Mouse (Mus musculus): ENCODE data around the gene Gja8.

The Gja8 gene

DNA sequence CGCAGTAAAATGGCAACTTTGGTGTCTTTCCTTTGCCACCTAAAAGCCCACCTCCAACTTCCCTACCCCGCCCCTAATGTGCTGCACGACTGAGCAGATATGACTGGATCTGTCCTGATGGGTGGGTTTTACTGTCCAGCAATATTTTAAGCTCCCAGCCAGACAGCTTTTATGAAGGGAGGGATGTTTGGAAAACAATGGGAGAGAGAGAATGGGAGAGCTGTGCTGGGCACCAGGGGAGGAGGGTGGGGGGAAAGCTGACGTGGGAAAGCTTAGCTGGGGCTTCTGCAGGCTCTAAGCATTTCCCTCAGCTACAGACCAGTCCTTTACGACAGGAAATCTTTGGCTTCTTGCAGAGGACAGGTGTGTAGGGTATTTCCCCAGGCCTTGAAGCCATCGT lies at the start of gene Gja8:
Gja8 (minus strand) TSS at position 101 of the 400 bp plus-strand sequence.
- DNase-seq = no peak

DNA sequence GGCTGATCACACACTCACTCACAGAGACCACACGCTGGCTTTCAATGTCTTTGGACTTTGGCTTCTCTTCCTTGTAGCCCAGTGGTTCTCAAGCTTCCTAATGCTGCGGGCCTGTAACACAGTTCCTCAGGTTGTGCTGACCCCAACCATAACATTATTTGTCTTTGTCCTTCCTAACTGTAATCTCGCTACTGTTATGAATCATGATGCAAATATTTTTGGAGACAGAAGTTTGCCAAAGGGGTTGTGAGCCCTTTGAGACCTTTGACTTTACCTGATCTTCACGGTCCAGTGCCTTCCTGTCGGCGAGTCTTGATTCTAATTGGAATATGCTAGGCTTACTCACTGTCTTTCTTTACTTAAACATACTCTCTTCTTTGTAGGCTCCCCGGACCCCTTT lies 48.6 kb upstream of the Gja8 start:
- DNase-seq = peak in 1 of 2 experiments; percentile 23

DNA sequence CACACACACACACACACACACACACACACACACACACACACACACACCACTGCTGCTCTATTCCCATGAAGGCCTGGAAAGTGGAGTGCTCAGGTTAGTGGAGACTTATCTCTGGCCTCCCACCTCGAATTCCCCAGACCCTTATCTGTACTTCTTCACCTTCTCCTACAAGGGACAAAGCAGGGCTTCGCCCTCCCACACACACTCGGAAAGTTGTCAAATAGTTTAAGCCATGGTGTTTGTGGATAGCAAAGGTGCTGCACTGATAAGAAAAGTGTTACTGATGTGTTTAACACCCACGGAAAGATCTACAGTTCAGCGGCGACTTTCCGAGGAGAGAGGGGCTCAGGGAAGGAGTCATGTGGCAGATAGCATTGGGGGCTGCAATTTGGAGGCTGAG lies 45.2 kb upstream of the Gja8 start:
- DNase-seq = no peak

DNA sequence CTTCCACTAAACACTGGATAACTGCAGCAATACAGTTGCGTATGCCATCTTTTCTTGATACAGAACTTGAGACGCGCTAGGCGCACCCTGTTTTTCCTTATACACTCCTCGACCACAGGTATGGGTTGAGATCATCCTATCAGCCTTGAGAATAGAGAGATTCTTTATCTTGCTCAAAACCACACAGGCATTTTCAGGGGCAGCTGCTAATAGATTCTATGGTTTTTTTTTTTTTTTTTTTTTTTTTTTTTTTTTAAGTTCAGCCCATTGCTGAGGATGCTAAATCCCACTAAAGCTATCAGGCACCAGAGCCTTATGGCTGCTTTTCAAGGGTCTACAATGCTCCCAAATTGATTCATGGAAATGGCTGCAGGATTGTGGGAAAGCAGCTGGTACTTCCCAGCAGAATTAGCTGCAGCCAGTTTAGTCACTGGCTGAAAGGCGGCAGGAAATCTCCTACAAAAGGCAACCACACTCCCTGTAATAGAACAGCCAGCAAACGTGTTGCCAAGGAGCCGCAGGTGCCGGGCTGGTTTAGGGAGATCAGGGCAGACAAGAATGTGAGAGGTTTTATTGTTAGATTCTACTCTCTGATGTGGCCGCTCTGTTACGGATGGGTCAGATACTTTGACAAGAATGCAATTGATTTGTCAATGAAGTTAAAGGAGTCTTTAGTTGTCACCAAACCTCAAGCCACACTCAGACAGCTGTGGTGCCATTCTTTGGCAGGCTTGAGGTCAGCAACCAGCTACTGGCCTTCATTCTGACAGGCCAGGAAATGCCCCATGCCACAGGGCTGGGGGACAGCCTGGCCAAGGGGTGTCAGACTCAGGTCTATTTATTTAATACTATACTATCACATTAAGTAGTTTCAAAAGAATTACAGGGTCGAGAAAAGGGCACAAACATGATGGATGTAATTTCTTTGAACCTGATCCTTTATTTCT lies 37.5 kb upstream of the Gja8 start:
- no peak for DNase-seq

DNA sequence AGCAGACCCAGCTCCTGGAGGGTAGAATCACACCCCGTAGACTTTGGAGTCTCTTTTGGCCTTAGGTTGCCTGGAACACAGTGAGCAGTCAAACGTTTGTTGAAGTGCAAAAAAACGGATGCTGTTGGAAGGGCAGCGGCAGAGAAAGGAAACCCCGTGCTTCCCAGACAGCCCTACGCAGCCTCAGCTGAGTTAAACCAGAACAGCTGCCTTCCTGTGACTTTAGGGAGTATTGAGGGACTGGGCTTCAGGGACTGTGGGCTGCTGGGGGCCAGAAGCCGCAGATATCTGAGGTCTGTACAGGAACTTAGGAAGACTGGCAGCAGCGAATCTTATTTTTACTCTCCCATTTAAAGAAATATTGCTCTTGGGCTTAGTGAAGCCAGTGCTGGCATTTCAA lies 34.8 kb upstream of the Gja8 start:
- DNase-seq = no peak

DNA sequence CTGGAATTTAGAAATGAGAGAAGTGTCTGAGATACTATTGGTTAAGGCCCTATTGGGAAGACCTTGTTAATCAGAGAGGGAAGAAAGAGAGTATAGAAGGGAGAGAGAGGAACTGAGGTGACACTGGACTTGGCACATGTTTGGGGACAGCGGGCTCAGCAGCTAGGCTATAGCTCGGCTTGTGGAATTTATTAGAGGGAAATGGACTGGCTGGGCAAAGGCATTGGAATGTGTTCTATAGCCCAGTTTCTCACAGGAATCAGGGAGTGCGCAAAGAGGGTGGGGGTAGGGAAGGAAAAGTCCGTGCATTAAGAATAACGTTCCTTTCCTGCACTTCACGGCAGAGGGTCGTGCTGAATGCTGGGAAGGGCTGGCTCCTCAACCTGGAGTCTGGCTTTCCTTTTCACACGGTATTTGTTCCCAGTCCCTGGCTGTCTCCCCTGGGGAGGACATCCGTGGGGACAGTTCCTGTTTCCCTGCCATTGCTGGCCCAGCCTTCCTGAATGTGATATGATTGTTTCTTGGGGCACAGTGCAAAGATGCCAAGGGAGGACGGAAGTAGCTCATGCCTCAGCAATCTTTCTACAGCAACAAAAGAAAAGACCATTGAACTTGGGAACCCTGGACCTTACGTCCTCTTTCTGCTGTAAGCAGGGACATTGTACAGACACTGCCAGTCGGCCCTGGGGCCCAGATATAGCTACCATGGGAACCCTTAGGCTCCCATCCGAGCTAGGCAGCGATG lies 27.8 kb upstream of the Gja8 start:
- DNase-seq = no peak

DNA sequence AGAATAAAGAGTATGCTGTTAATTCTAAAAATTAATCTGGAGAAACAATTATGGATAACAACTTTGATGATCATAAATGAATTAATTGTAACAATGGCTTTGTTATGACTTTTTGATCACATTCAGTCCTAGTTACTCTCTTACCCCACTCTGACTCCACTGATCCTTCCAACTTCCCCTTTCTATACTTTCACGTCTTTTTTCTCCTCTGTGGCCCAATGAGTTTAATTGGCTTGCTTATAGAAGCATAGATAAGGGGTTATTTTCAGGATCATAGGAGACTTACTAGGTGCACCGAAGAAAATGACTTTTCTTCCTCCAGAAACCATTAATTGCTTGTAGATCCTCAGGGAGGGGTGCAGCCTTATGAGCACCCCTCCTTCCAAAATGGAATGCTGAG lies 16.9 kb upstream of the Gja8 start:
- DNase-seq = no peak

DNA sequence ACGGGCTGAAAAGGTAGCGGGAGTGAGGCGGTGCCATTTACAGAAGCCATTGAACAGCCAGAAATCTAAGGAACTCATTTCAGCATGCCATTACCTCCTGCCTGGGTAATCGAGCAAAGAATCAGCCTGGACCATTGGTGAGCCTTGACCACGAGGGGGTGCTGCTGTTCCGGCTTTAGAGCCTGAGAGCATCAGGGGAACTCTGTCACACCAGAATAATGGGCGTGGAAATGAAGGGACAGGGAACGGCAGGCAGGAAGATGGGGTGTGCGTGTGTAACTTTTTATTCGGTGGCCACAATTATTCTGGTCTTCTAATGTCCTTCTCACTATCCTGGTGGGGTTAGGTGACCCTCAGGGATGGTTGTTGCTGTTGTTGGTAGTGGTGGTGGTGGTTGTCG lies 12.9 kb upstream of the Gja8 start:
- DNase-seq = peak; percentile 77 to 92

DNA sequence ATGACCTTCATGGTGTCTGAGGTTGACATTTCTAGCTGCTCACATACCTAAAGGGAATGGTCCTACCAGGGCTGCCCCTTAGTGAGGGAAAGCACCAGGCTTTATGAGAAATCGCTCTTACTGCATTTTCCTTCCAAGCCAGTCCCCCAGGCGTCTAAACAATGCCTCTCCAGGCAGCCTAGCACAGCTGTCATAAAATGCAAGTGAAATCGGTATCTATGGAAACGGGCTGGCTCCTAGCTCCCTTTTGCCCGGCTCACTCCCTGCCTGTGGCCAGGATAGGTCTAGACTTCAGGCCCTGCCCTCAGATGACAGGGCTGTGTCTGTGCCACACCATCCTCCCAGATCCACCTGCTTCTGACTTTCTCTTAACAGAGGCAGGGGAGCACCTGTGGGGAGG lies 11.8 kb upstream of the Gja8 start:
- no peak for DNase-seq

DNA sequence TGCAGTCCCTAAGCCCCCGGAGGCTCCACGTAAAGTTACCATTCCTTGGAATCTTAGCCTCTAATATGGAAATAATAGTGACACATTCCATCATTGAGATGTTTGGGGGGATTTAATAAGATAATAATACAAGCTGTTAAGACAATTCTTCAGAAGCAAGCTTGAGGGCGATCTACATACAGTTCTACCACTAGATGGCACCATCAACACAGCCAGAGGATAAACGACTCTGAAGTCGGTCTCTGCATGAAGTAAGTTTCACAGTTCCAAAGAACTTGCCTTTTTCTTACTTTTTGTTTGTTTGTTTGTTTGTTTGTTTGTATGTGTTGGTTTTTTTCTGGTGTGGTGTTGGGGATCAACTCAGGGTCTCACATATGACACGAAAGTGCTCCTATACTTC lies 10.4 kb upstream of the Gja8 start:
- peak; percentile 26 to 33 for DNase-seq

DNA sequence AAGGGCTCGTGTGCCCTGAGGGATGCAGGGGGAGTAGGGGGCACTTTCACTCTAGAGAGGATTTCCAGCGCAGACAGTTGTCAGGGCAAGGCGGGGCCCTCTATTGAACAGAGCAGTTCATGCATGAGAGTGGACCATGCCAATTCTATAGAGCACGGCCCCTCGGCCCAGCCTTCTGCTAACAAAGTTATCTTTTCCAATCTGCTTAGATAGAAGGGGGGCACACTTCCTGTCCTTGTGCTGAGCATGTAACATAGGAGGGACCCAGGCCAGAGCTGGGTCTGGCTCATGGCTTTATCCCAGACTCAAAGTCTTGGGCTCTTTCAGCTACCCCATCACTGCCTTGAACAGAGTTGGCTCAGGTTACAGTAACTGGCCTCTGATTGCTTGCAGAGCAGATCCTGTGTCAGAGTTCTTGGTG lies 5.5 kb upstream of the Gja8 start:
- DNase-seq = no peak

DNA sequence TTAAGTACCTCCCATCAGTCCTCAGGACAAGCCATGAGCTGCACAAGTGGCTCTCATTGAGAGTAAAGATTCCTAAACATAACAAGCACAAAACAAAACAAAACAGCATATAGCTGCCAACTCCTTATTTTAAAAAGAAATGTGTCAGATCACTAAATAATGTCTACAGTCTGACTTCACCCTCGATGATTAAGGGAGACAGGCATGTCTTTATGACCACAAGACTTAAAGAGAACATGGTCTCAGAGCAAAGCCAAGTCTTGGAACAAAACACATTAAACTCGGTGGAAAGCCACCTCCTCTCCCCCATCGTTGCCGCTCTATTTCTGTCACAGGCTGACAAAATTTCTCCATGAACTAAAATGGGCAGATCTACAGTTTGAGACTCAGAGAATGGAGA lies 1.2 kb downstream of the Gja8 start:
- DNase-seq = no peak

DNA sequence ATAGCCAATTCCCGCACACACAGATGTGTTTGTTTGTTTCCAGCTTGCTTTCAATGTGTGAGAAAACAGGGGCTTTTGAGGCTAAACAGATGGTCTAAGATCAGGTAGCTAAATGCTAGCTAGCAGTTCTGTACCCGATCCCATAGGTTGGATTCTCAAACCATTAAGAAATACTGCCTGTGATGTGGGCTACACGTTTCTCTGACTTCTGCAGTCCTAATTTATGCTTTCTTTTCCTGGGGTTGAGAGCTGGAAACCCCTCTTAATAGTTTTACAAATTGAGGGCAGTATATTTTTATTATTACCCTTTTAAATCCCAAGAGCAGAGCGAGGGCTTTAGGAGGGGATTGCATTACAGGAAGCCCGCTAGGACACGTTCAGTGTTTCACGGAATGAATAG lies 4.8 kb downstream of the Gja8 start:
- DNase-seq = no peak

DNA sequence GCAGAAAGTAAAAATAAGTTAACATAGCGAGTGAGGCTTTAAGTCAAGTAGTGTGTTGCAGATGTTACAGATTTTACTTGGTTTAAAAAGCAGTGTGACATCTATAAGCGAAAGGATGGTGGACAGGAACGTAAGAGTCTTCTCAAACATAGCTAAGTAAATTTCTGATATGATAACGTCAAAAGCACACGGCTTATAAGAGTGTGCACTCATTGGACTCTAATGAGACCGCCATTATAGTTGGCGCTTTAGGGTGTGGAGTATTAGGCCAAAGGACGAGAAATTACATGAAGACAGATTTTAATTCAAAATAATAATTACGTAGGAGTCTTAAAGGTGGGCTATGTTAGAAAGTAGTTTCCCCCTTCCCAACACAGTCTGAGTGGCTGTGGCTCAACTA lies 20.2 kb downstream of the Gja8 start:
- no peak for DNase-seq

DNA sequence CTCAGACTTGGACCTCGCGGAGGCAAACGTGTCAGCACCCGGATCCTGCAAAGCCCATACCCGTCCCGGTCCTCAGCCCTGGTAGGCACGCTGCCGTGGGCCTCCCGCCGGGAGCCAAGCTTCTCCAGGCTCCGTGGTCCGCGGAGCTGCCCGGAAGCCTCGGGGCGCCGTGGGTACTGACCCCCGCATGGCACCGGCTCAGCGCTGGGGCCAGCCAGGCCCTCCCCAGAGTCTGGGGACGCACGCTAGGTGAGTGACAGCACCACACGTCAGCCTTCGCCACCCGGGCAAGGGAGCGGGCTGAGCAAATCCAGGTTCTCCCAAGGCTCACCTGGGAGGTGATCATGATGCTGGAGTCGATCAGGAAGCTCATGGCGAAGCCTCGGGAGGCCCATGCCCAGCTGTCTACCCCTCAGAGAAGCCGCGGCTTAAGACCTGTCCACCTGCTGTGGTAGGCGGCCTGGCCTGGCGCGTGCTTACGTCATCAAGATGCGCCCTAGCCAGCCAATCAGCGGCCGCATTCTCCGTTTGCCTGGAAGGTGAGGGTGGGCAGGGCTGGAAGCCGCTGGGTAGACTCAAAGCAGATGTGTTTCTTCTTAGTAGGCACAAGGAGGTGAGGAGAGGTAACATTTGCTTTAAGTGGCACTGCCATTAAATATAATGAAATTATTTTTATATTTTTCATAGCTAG lies 20.8 kb downstream of the Gja8 start, which contains the start of gene Gpr89:
Gpr89 (minus strand) TSS at position 496 of the 691 bp plus-strand sequence.
- DNase-seq = peak; percentile 97

DNA sequence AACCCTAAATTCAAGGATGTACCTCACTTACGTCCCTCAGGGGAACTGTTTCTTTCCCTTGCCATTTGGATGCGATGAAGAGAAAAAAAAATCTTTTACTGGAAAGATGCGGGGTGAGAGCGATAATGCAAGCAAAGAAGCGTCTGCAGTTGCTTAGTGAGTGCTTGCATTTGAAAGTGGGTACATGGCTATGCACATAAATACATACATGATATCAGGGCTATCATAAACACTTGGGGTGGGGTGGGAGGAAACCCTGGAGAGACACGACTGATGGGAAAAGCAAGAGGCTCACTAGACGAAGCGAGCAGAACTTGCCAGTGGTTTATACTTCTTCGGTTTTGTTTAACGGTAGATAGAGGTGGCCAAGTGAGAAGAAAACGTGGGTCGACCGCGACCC lies 21.4 kb downstream of the Gja8 start, which contains the start of gene Gja5:
Gja5 (plus strand) TSS at position 301 of the 400 bp plus-strand sequence.
- DNase-seq = no peak

DNA sequence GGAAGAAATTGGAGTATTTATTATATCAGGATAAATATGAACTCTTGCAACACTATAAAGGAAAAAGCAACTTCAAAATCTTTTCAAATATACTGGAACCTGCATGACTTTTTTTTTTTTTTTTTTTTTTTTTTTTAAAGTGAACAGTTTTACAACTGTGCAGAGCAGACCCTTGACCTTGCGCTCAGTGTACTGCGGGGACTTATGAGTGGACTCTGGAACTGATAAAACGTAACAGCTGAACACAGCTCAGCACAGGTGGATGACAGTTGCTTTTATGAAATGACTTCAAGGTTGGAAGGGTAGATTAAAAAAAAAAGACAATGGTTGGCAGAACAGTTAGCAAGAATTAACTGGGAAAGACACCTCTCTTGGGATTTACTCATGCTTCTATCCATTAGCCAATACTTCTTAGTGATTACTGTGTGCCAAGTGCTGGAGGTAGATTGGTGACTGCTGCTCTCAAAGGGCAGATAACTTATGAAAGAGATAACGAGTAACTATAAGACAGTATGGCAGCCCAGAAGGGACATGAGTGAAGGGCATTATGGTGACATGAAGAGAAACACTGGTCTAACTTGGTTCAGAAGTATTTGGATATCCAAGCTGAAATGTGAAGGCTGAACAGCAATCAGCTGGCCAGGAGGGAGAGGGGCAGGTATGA lies 23.4 kb downstream of the Gja8 start:
- peak; percentile 9 to 11 for DNase-seq

DNA sequence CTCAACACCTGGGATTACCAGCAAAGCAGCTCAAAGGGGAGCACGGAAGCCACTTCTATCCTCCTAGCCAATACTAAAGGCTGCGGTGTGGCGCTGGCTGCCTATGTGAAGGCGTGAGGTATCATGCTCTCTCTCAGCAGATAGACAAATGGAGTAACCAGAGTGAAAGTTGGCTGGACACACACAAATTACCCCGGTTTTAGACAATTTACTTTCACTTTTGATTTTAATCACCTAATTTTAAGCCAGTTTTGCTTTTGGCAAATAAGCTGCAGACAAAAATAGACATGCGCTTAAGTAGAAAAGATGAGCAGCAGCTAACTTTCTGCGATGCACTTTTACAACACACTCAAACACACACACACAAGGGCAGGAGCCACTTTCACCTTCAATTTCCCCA lies 42.1 kb downstream of the Gja8 start:
- DNase-seq = no peak

DNA sequence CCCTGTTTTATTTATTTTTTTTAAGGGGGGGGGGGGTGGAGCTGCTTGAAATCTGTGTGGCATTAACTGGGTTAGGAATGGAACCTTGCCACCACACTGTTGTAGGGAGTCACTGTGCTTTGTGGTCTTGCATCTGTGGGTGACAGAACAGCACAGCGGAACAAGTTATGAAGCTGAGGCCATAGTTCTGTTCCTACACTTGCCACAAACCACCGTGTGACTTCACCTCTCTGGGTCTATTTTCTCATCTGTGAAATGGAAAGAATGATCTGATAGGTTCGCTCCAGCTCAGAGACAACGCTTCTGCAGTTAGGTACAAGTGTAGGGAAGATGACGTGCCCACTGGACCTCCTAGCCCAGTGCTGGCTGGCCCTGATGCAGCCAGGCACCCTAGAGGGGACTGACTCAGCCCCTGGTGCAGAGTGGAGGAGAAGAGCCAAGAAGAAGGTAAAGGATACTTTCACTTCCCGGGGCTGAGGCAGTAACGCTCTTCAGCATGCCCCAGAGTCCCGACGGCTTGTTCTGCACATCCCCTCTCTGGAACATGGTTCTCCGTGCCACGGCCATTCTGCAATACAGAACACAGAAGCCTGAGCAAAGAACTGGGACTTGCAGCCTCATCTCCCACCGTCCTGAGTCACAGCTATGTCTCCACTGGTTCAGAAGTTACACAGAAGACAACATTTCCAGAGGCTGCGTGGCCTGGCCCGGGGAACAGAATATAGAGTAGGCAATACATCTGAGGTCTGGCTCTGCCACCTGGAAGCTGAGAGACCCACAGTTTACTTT lies 43.6 kb downstream of the Gja8 start:
- DNase-seq = no peak

DNA sequence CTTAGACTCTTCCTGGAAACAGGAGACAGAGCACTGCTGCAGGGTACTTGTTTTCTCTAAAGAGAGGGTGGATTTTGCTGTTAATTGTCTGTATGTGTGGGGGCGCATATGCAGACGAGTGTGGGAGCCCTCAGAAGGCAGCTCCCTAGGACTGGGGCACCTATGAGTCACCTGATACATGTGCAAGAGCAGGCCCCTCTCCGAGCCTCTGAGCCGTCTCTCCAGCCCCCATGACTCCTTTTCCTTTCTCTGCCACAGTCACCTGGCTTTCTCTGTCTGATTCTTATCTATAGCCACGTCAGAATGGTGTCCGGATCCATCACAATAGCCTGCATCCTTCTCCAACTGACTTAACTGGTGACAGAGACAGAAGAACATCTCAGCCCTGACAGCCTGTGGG lies 44.3 kb downstream of the Gja8 start:
- DNase-seq = no peak

DNA sequence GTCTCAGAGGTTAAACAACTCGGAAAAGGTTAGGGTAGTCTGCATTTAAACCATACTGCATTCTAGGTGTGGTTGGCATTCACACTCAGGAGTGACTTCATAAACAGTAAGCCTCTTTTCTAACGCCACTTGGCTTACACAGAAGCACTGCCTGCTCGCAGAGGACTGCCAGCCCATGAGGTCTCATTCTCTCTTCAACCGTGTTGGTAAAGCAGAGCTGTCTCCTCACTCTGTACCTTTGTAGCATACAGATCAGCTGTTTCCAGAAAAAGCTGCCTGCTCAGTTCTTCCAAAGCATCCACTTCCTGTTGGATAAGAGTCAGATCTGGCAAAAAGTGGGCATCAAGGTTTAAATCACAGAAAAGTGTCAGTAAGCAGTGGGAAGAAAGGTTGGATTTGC lies 45.4 kb downstream of the Gja8 start:
- no peak for DNase-seq

DNA sequence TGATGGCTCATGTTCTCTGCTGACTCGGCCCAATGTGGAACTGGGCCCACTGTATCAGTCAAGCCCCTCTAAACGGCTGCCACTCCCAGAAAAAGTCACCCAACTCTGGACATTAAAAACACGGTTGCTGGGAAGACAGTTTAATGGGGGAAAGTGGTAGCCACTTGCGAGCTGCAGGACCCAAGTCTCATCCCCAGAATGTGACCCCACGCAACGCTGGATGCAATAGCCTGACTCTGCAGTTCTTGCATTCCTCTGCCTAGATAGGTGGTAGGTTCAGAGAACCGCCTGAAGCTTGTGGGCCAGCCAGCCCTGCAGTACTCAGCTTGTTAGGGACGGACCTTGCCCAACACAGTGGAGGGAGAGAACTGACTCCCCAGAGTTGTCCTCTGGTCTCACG lies 46.3 kb downstream of the Gja8 start:
- peak in 1 of 2 experiments; percentile 47 for DNase-seq
